Mouse (Mus musculus): ENCODE data around the gene Fbxl13. TPM values are rescaled to one million over a fixed set of nuclear protein-coding genes. Genes with fewer than 3 reads are reported as not detected.

Gene Fbxl13
- total and polyA plus RNA-seq, 2 experiments from 2014 or later = 0.29 to 0.46 TPM

DNA sequence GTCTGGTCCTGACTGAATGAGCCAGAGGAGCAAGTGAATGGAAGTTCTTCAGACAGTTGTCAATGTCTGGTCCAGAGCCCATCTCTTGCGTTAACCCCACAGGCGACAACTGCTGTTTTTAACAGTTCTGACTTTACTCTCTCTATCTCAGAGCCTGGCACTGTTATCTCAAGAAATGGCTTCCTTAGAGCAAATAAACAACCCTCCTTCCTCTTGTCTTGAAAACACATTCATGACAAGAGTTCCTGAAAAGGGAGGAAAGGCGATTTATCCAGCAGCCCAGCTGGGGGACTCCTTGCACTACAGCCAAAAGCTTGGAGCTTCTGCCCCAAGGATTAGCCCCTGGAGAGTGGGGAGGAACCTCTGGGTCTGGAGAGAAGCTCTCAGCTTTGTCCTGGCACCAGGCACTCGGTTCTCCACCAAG lies 117.9 kb downstream of the Fbxl13 start:
- H3K9me3 ChIP-seq (ENCODE audit: low read length) = no peaks in the 10 kb centered on the region
- H3K36me3 ChIP-seq (ENCODE audit: insufficient read depth) = no peaks in the 10 kb centered on the region
- no peak overlapping the region for H3K4me3 ChIP-seq (ENCODE audit: low read depth, low read length)
- H3K27ac ChIP-seq (ENCODE audit: low read depth, low read length) = no peak overlapping the region
- no peak overlapping the region for H3K4me2 ChIP-seq (ENCODE audit: low read depth)
- DNase-seq (no peak), ATAC-seq (no peak)
- 76% methylated on average over 4 of the region's 4 CpGs for whole genome bisulfite sequencing
- no peak overlapping the region for H3K9ac ChIP-seq
- H3K27me3 ChIP-seq (ENCODE audit: insufficient read depth, low read length) = no peaks in the 10 kb centered on the region
- TF ChIP-seq CTCF (IDR thresholded peaks at IDR 0.05; ENCODE audit: low read depth) = no peak
- no peaks in the 10 kb centered on the region for H3K4me1 ChIP-seq (ENCODE audit: insufficient read depth)

DNA sequence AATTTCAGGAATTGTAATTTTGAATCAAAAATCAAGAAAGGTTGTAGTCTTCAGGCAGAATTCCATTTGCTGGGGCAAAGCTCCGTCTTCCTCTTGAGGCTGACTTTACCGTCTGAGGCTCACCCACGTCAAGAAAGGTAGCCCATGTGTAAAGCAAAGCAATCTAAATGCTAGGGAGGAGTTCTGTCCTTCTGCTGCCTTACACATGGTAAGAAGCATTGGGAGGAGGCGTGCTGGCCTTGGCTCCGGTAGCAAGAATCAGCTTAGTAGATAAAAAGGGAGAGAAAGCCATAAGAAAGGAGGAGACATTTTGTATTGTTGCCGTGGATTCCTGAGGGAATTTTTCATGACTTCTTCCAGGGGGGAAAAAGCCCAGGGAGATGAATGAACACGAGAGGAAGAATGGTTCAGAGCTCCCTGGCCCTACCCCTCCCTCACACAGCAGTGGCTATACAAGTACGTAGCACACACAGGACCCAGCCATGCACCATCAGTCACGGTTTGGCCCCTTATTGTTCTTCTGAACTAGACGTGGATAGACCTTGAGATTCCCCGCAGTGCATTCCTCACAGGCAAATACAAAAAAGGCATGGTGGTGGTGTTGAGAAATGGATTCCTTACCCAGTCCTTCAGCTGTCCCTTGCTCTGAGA lies 118.5 kb downstream of the Fbxl13 start:
- Histone ChIP-seq H3K4me3 (ENCODE audit: low read depth, low read length) (no peak overlapping the region), H3K4me1 (ENCODE audit: insufficient read depth) (no peaks in the 10 kb centered on the region), H3K36me3 (ENCODE audit: insufficient read depth) (no peaks in the 10 kb centered on the region), H3K9ac (no peak overlapping the region), H3K27ac (ENCODE audit: low read depth, low read length) (no peak overlapping the region), H3K9me3 (ENCODE audit: low read length) (no peaks in the 10 kb centered on the region), H3K4me2 (ENCODE audit: low read depth) (no peak overlapping the region), H3K27me3 (ENCODE audit: insufficient read depth, low read length) (no peaks in the 10 kb centered on the region)
- no peak for TF ChIP-seq CTCF (IDR thresholded peaks at IDR 0.05; ENCODE audit: low read depth)
- WGBS = 43% methylated on average over 11 of the region's 11 CpGs
- no peak for DNase-seq
- ATAC-seq = no peak

- no peak overlapping the region for H3K9ac ChIP-seq
- no peak overlapping the region for H3K4me3 ChIP-seq (ENCODE audit: low read depth, low read length)
- H3K4me1 ChIP-seq (ENCODE audit: insufficient read depth) = no peaks in the 10 kb centered on the region
- no peak overlapping the region for H3K4me2 ChIP-seq (ENCODE audit: low read depth)
- H3K27ac ChIP-seq (ENCODE audit: low read depth, low read length) = no peak overlapping the region
- DNase-seq = no peak
- 80% methylated on average over 3 of the region's 3 CpGs for WGBS
- no peaks in the 10 kb centered on the region for H3K36me3 ChIP-seq (ENCODE audit: insufficient read depth)
- ATAC-seq = no peak
- TF ChIP-seq CTCF (IDR thresholded peaks at IDR 0.05; ENCODE audit: low read depth) = no peak
- H3K27me3 ChIP-seq (ENCODE audit: insufficient read depth, low read length) = no peaks in the 10 kb centered on the region
- no peaks in the 10 kb centered on the region for H3K9me3 ChIP-seq (ENCODE audit: low read length)
These were observed 126.3 kb downstream of the Fbxl13 start for GRCm38 (mm10) chr5:21519166-21519565.

GRCm38 (mm10) chr5:21518207-21518606 lies 127.2 kb downstream of the Fbxl13 start:
- Histone ChIP-seq H3K4me1 (ENCODE audit: insufficient read depth) (no peaks in the 10 kb centered on the region), H3K27ac (ENCODE audit: low read depth, low read length) (no peak overlapping the region), H3K4me3 (ENCODE audit: low read depth, low read length) (no peak overlapping the region), H3K4me2 (ENCODE audit: low read depth) (no peak overlapping the region), H3K9me3 (ENCODE audit: low read length) (no peaks in the 10 kb centered on the region), H3K36me3 (ENCODE audit: insufficient read depth) (no peaks in the 10 kb centered on the region), H3K9ac (no peak overlapping the region), H3K27me3 (ENCODE audit: insufficient read depth, low read length) (no peaks in the 10 kb centered on the region)
- no peak for TF ChIP-seq CTCF (IDR thresholded peaks at IDR 0.05; ENCODE audit: low read depth)
- ATAC-seq (peak; percentile 66), DNase-seq (peak; percentile 40)
- 41% methylated on average over 4 of the region's 4 CpGs for WGBS

DNA sequence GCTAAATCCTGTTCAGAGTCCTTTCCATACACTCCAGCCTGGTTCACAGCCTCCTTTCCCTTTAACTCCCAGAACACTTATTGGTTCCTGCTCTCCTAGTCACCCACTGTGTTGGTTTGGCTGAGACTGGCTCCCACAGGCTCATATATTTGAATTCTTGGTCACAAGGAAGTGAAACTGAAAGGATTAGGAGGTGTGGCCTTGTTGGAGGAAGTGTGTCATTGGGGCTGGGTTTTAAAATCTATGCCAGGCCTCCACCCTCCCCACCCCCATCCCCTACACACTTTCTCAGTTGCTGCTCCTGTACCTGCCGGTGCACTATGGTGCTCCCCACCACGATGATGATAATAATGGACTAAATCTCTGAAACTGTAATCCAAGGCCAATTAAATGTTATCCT lies 127.9 kb downstream of the Fbxl13 start:
- H3K4me1 ChIP-seq (ENCODE audit: insufficient read depth) = no peaks in the 10 kb centered on the region
- DNase-seq = no peak
- no peaks in the 10 kb centered on the region for H3K27me3 ChIP-seq (ENCODE audit: insufficient read depth, low read length)
- ATAC-seq = no peak
- no peaks in the 10 kb centered on the region for H3K36me3 ChIP-seq (ENCODE audit: insufficient read depth)
- H3K9ac ChIP-seq = no peak overlapping the region
- no peak overlapping the region for H3K4me3 ChIP-seq (ENCODE audit: low read depth, low read length)
- TF ChIP-seq CTCF (IDR thresholded peaks at IDR 0.05; ENCODE audit: low read depth) = no peak
- H3K9me3 ChIP-seq (ENCODE audit: low read length) = no peaks in the 10 kb centered on the region
- no peak overlapping the region for H3K4me2 ChIP-seq (ENCODE audit: low read depth)
- no peak overlapping the region for H3K27ac ChIP-seq (ENCODE audit: low read depth, low read length)
- 81% methylated on average over 2 of the region's 2 CpGs for WGBS

GRCm38 (mm10) chr5:21513363-21513762 lies 132.1 kb downstream of the Fbxl13 start:
- ATAC-seq = no peak
- no peak overlapping the region for H3K4me3 ChIP-seq (ENCODE audit: low read depth, low read length)
- DNase-seq = no peak
- no peaks in the 10 kb centered on the region for H3K36me3 ChIP-seq (ENCODE audit: insufficient read depth)
- WGBS = 71% methylated on average over 10 of the region's 10 CpGs
- H3K9me3 ChIP-seq (ENCODE audit: low read length) = no peaks in the 10 kb centered on the region
- H3K27ac ChIP-seq (ENCODE audit: low read depth, low read length) = no peak overlapping the region
- no peak overlapping the region for H3K9ac ChIP-seq
- H3K4me1 ChIP-seq (ENCODE audit: insufficient read depth) = no peaks in the 10 kb centered on the region
- H3K4me2 ChIP-seq (ENCODE audit: low read depth) = no peak overlapping the region
- TF ChIP-seq CTCF (IDR thresholded peaks at IDR 0.05; ENCODE audit: low read depth) = no peak
- H3K27me3 ChIP-seq (ENCODE audit: insufficient read depth, low read length) = no peaks in the 10 kb centered on the region

DNA sequence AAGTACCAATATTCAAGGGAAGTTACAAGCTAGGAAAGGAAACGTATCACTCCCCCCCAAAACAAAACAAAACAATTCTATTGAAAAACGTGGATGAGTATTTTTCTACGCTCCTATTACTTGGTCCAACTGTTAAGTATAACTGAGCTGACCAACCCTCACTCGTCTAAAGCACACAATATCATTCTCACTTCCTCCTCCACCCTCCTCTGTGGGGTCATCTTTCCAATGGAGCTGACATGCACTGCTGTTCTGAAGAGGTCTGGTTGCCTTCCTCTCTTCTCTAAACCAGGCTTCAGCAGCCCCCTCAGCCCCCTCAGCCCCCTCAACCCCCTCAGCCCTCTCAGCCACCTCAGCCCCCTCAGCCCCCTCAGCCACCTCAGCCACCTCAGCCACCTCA lies 135.6 kb downstream of the Fbxl13 start:
- WGBS = 84% methylated on average over 4 of the region's 4 CpGs

More for the DNA sequence above, 135.6 kb downstream of the Fbxl13 start:
- Histone ChIP-seq H3K4me1 (ENCODE audit: insufficient read depth) (no peaks in the 10 kb centered on the region), H3K27me3 (ENCODE audit: insufficient read depth, low read length) (no peaks in the 10 kb centered on the region), H3K27ac (ENCODE audit: low read depth, low read length) (no peak overlapping the region), H3K4me2 (ENCODE audit: low read depth) (no peak overlapping the region), H3K9me3 (ENCODE audit: low read length) (no peaks in the 10 kb centered on the region), H3K9ac (no peak overlapping the region), H3K36me3 (ENCODE audit: insufficient read depth) (no peaks in the 10 kb centered on the region), H3K4me3 (ENCODE audit: low read depth, low read length) (no peak overlapping the region)
- no peak for DNase-seq
- no peak for ATAC-seq
- TF ChIP-seq CTCF (IDR thresholded peaks at IDR 0.05; ENCODE audit: low read depth) = no peak
